Mouse (Mus musculus): ENCODE results near the gene BC003965. TPM values are rescaled to one million over a fixed set of nuclear protein-coding genes. Genes with fewer than 3 reads are reported as not detected.
A peak's percentile ranks its signal among the peaks of the same experiment; 100 is the strongest.

The BC003965 gene
- polyA plus RNA-seq, 1 experiment from 2014 or later = 37.2 TPM

DNA sequence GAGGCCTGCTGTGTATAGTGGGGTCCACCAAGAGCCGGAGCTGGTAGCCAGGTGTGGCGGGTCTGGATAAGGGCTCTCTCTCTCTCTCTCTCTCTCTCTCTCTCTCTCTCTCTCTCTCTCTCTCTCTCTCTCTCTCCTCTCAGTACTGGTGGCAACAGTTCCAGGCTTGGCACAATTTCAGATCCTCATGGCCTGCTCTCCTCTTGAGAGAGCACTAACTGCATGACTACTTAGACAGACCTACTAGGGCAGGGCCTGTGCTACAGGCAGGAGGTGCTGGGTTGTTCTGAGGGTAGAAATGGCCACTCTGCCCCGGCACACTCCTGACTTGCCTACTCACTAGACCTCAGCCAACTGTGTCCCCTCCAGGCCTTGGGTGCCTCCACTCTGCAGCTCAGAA, 11.8 kb upstream of the BC003965 start:
- no peaks in the 10 kb centered on the region for H3K27me3 ChIP-seq (replicated peaks; ENCODE audit: control insufficient read depth, insufficient read depth, low read length)
- H3K4me2 ChIP-seq (ENCODE audit: low read length) = no peak overlapping the region
- WGBS = 87% methylated on average over 3 of the region's 3 CpGs
- H3K4me3 ChIP-seq (replicated peaks; ENCODE audit: low read length) = no peak overlapping the region
- no peak overlapping the region for H3K27ac ChIP-seq (ENCODE audit: low read length)
- no peak overlapping the region for H3K9ac ChIP-seq (replicated peaks; ENCODE audit: low read depth, low read length)
- H3K36me3 ChIP-seq (ENCODE audit: control insufficient read depth, insufficient read depth) = no peaks in the 10 kb centered on the region
- H3K4me1 ChIP-seq (replicated peaks; ENCODE audit: control insufficient read depth, insufficient read depth, low read length) = no peaks in the 10 kb centered on the region
- ATAC-seq = no peak
- no peaks in the 10 kb centered on the region for H3K9me3 ChIP-seq (ENCODE audit: control insufficient read depth, low read length)

GRCm38 (mm10) chr17:25175411-25175810, 8.9 kb upstream of the BC003965 start, which contains the start of gene Gm38655:
Gm38655 (minus strand) TSS chr17:25175471.
- H3K27ac ChIP-seq (ENCODE audit: low read length) = no peak within 1 kb of the TSS
- no peak for ATAC-seq
- WGBS = 77% methylated on average over 9 of the region's 9 CpGs
- no peak within 1 kb of the TSS for H3K4me3 ChIP-seq (replicated peaks; ENCODE audit: low read length)
- H3K4me2 ChIP-seq (ENCODE audit: low read length) = no peak within 1 kb of the TSS
- no peak within 1 kb of the TSS for H3K9ac ChIP-seq (replicated peaks; ENCODE audit: low read depth, low read length)
- H3K36me3 ChIP-seq (ENCODE audit: control insufficient read depth, insufficient read depth) = no peaks in the 10 kb centered on the region
- H3K27me3 ChIP-seq (replicated peaks; ENCODE audit: control insufficient read depth, insufficient read depth, low read length) = no peaks in the 10 kb centered on the region; the same call in 1 of the 2 replicates
- H3K9me3 ChIP-seq (ENCODE audit: control insufficient read depth, low read length) = no peaks in the 10 kb centered on the region
- H3K4me1 ChIP-seq (replicated peaks; ENCODE audit: control insufficient read depth, insufficient read depth, low read length) = no peaks in the 10 kb centered on the region

GRCm38 (mm10) chr17:25183232-25183631, 1.1 kb upstream of the BC003965 start:
- Histone ChIP-seq H3K4me3 (replicated peaks; ENCODE audit: low read length) (no peak overlapping the region), H3K9ac (replicated peaks; ENCODE audit: low read depth, low read length) (no peak overlapping the region), H3K27ac (ENCODE audit: low read length) (no peak overlapping the region), H3K36me3 (ENCODE audit: control insufficient read depth, insufficient read depth) (no peaks in the 10 kb centered on the region), H3K27me3 (replicated peaks; ENCODE audit: control insufficient read depth, insufficient read depth, low read length) (no peaks in the 10 kb centered on the region; the same call in 1 of the 2 replicates), H3K9me3 (ENCODE audit: control insufficient read depth, low read length) (no peaks in the 10 kb centered on the region), H3K4me1 (replicated peaks; ENCODE audit: control insufficient read depth, insufficient read depth, low read length) (peaks cover 24% of the 10 kb centered on the region), H3K4me2 (ENCODE audit: low read length) (peak overlapping the region; percentile 85)
- ATAC-seq = no peak

DNA sequence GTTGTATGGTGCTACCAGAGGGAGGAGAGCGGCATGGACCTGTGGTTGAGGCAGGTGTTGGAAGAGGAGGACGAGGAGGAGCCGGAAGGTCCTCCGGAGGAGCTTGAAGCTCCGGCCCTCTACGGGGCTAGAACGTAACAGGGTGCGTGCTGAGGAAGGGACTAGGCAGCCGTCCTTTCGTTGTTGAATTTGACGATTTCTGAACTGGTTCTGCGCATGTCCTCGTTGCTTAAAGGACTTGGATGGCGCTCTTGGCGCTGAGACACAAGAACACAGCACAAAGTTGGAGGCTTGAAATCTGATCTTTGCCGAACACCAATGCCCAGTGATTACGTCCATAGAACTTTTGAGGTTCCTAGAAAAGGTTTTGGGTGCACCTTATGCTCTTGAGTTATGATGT, 607 bp downstream of the BC003965 start:
- Histone ChIP-seq H3K36me3 (ENCODE audit: control insufficient read depth, insufficient read depth) (no peaks in the 10 kb centered on the region), H3K4me1 (replicated peaks; ENCODE audit: control insufficient read depth, insufficient read depth, low read length) (peaks cover 35% of the 10 kb centered on the region), H3K27ac (ENCODE audit: low read length) (no peak overlapping the region), H3K27me3 (replicated peaks; ENCODE audit: control insufficient read depth, insufficient read depth, low read length) (no peaks in the 10 kb centered on the region; the same call in 1 of the 2 replicates), H3K9me3 (ENCODE audit: control insufficient read depth, low read length) (no peaks in the 10 kb centered on the region), H3K4me3 (replicated peaks; ENCODE audit: low read length) (peak overlapping the region; percentile 96), H3K9ac (replicated peaks; ENCODE audit: low read depth, low read length) (peak overlapping the region; percentile 70), H3K4me2 (ENCODE audit: low read length) (peak overlapping the region; percentile 100)
- ATAC-seq = peak; percentile 5
- 9% methylated on average over 17 of the region's 17 CpGs for WGBS

GRCm38 (mm10) chr17:25187784-25188149, 3.4 kb downstream of the BC003965 start:
- Histone ChIP-seq H3K4me2 (ENCODE audit: low read length) (peak overlapping the region; percentile 94), H3K9me3 (ENCODE audit: control insufficient read depth, low read length) (no peaks in the 10 kb centered on the region), H3K9ac (replicated peaks; ENCODE audit: low read depth, low read length) (peak overlapping the region; percentile 86), H3K4me1 (replicated peaks; ENCODE audit: control insufficient read depth, insufficient read depth, low read length) (peaks cover 37% of the 10 kb centered on the region), H3K4me3 (replicated peaks; ENCODE audit: low read length) (peak overlapping the region; percentile 91), H3K27ac (ENCODE audit: low read length) (peak overlapping the region; percentile 67), H3K27me3 (replicated peaks; ENCODE audit: control insufficient read depth, insufficient read depth, low read length) (no peaks in the 10 kb centered on the region), H3K36me3 (ENCODE audit: control insufficient read depth, insufficient read depth) (no peaks in the 10 kb centered on the region)
- ATAC-seq = no peak
- WGBS = 5% methylated on average over 11 of the region's 11 CpGs

GRCm38 (mm10) chr17:25188150-25189031, 4.0 kb downstream of the BC003965 start, which contains the start of gene Unkl:
Unkl (plus strand) TSS chr17:25188397.
- peak; percentile 18 for ATAC-seq
- Histone ChIP-seq H3K27me3 (replicated peaks; ENCODE audit: control insufficient read depth, insufficient read depth, low read length) (no peaks in the 10 kb centered on the region), H3K4me2 (ENCODE audit: low read length) (peak within 1 kb of the TSS; percentile 94), H3K9me3 (ENCODE audit: control insufficient read depth, low read length) (no peaks in the 10 kb centered on the region), H3K36me3 (ENCODE audit: control insufficient read depth, insufficient read depth) (no peaks in the 10 kb centered on the region), H3K4me1 (replicated peaks; ENCODE audit: control insufficient read depth, insufficient read depth, low read length) (peaks cover 36% of the 10 kb centered on the region), H3K4me3 (replicated peaks; ENCODE audit: low read length) (peak within 1 kb of the TSS; percentile 91), H3K9ac (replicated peaks; ENCODE audit: low read depth, low read length) (peak within 1 kb of the TSS; percentile 86), H3K27ac (ENCODE audit: low read length) (peak within 1 kb of the TSS; percentile 70)
- WGBS = under 1% methylated on average over 77 of the region's 104 CpGs

- Histone ChIP-seq H3K4me1 (replicated peaks; ENCODE audit: control insufficient read depth, insufficient read depth, low read length) (peaks cover 32% of the 10 kb centered on the region), H3K27ac (ENCODE audit: low read length) (no peak overlapping the region), H3K9ac (replicated peaks; ENCODE audit: low read depth, low read length) (peak overlapping the region; percentile 86), H3K36me3 (ENCODE audit: control insufficient read depth, insufficient read depth) (no peaks in the 10 kb centered on the region), H3K27me3 (replicated peaks; ENCODE audit: control insufficient read depth, insufficient read depth, low read length) (no peaks in the 10 kb centered on the region), H3K9me3 (ENCODE audit: control insufficient read depth, low read length) (no peaks in the 10 kb centered on the region), H3K4me2 (ENCODE audit: low read length) (peak overlapping the region; percentile 94), H3K4me3 (replicated peaks; ENCODE audit: low read length) (peak overlapping the region; percentile 91)
- 2% methylated on average over 16 of the region's 16 CpGs for WGBS
- ATAC-seq = no peak
Measured at GRCm38 (mm10) chr17:25189091-25189490, 4.7 kb downstream of the BC003965 start.

DNA sequence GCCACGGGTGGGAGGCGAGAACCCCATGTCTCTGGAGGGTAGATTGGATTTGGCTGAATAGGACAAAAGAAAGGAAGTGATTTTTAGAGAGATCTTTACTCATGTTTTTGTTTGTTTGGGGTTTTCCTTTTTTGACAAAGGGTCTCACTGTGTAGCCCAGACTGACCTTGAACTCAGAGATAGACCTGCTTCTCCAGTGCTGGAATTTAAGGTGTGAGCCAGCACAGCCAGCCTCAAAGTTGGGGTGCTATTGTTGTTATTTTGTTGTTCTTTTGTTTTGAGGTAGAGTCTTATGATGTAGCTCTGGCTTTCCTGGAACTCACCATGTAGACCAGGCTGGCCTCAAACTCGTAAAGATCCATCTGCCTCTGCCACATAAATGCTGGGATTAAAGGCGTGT, 18.0 kb downstream of the BC003965 start:
- Histone ChIP-seq H3K9me3 (ENCODE audit: control insufficient read depth, low read length) (no peaks in the 10 kb centered on the region), H3K36me3 (ENCODE audit: control insufficient read depth, insufficient read depth) (peaks cover 17% of the 10 kb centered on the region), H3K27me3 (replicated peaks; ENCODE audit: control insufficient read depth, insufficient read depth, low read length) (no peaks in the 10 kb centered on the region), H3K4me1 (replicated peaks; ENCODE audit: control insufficient read depth, insufficient read depth, low read length) (no peaks in the 10 kb centered on the region), H3K4me2 (ENCODE audit: low read length) (no peak overlapping the region), H3K4me3 (replicated peaks; ENCODE audit: low read length) (no peak overlapping the region), H3K9ac (replicated peaks; ENCODE audit: low read depth, low read length) (no peak overlapping the region), H3K27ac (ENCODE audit: low read length) (no peak overlapping the region)
- no peak for ATAC-seq
- WGBS = 93% methylated on average over 4 of the region's 4 CpGs

DNA sequence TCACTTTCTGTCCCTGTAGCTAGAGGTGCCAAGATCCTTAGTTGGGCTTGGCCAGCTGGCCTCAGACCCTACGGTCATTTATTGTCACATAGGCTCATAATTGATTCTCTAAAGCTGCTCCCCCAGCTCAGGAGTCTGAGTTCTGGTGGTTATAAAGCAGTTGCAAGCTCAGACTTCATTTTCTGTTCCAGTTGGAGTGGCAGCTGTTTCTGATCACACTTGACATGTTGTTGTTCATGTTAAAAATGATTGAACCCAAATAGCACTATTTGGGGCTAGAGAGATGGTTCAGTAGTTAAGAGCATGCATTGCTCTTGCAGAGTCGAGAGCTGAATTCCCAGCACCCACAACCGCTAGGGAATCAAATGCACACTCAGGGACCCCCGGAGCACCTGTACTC, 25.7 kb downstream of the BC003965 start:
- H3K27ac ChIP-seq (ENCODE audit: low read length) = no peak overlapping the region
- H3K4me2 ChIP-seq (ENCODE audit: low read length) = no peak overlapping the region
- no peaks in the 10 kb centered on the region for H3K9me3 ChIP-seq (ENCODE audit: control insufficient read depth, low read length)
- no peaks in the 10 kb centered on the region for H3K27me3 ChIP-seq (replicated peaks; ENCODE audit: control insufficient read depth, insufficient read depth, low read length)
- no peak for ATAC-seq
- no peaks in the 10 kb centered on the region for H3K4me1 ChIP-seq (replicated peaks; ENCODE audit: control insufficient read depth, insufficient read depth, low read length)
- H3K4me3 ChIP-seq (replicated peaks; ENCODE audit: low read length) = no peak overlapping the region
- no peak overlapping the region for H3K9ac ChIP-seq (replicated peaks; ENCODE audit: low read depth, low read length)
- WGBS = 89% methylated on average over 4 of the region's 4 CpGs
- H3K36me3 ChIP-seq (ENCODE audit: control insufficient read depth, insufficient read depth) = peaks cover 38% of the 10 kb centered on the region

All from forebrain, embryonic 16.5 days (tissue).